In genomic region chr11:96337026-96337425, GRCm38 (mm10) we compare ENCODE assay signal across 22 mouse cellular contexts. TPM values are rescaled to one million over a fixed set of nuclear protein-coding genes. Genes with fewer than 3 reads are reported as not detected.
DNase-seq lines count a peak whose midpoint lies in the region; ATAC-seq and TF ChIP-seq lines count a peak whose summit lies in the region.
"Had no signal": no experiment of that assay in that cellular context is flagged by ENCODE, and none has a peak within 500 bp of the region (broad histone marks: within the 10 kb centered on the region; RNA-seq: fewer than 3 reads in every experiment).

No protein-coding gene starts in this region.

- H3K4me2 ChIP-seq in hindbrain, embryonic 12.5 days (replicated peaks), result peak overlapping the region; percentile 62
- peak overlapping the region; percentile 96 for H3K4me2 ChIP-seq in neural tube, embryonic 13.5 days
- H3K4me2 ChIP-seq: liver, embryonic 15.5 days had no signal

- TF ChIP-seq POLR2A in kidney, adult 2 months (IDR thresholded peaks at IDR 0.05; ENCODE audit: low read depth, low read length), result no peak

- no peak overlapping the region for H3K4me3 ChIP-seq in kidney, adult 2 months (ENCODE audit: insufficient read depth, low read depth, low read length)
- H3K4me3 ChIP-seq in hindbrain, embryonic 12.5 days, result peak overlapping the region; percentile 42
- H3K4me3 ChIP-seq in neural tube, embryonic 13.5 days, result peak overlapping the region; percentile 99
- H3K4me3 ChIP-seq: forebrain, embryonic 10.5 days; heart, embryonic 10.5 days; layer of hippocampus, adult 2 months; liver, embryonic 15.5 days; myocyte had no signal

- H3K36me3 ChIP-seq in kidney, adult 2 months (ENCODE audit: control insufficient read depth, insufficient read depth, low read length), result no peaks in the 10 kb centered on the region
- no peaks in the 10 kb centered on the region for H3K36me3 ChIP-seq in hindbrain, embryonic 12.5 days
- H3K36me3 ChIP-seq in neural tube, embryonic 13.5 days, result peaks cover 29% of the 10 kb centered on the region
- H3K36me3 ChIP-seq: forebrain, embryonic 10.5 days; G1E; heart, embryonic 10.5 days; liver, embryonic 15.5 days had no signal

- H3K27me3 ChIP-seq in kidney, adult 2 months (replicated peaks; ENCODE audit: control insufficient read depth, insufficient read depth, low read length), result no peaks in the 10 kb centered on the region
- peaks cover 98% of the 10 kb centered on the region for H3K27me3 ChIP-seq in hindbrain, embryonic 12.5 days
- H3K27me3 ChIP-seq in neural tube, embryonic 13.5 days, result no peaks in the 10 kb centered on the region

- DNase-seq in kidney, adult 2 months, result no peak
- no peak for DNase-seq in kidney, adult 8-10 months
- DNase-seq in adrenal gland, postnatal 14 days, result peak; percentile 36
- no peak for DNase-seq in urinary bladder, postnatal 14 days (ENCODE audit: low spot score)
- no peak for DNase-seq in frontal cortex, postnatal 25 days (ENCODE audit: low spot score in 2 of 2)
- DNase-seq: cerebellum, adult 9-11 months; heart, postnatal 4 days; retina, postnatal 1 day; thymus, adult 2 months had no signal

- TF ChIP-seq CTCF in kidney, adult 2 months (conservative IDR thresholded peaks at IDR 0.05; ENCODE audit: insufficient read depth, insufficient read length, low read depth, low read length), result no peak

- whole genome bisulfite sequencing in kidney, adult 2 months, result 56% methylated on average over 6 of the region's 6 CpGs
- WGBS in hindbrain, embryonic 12.5 days, result 1% methylated on average over 6 of the region's 6 CpGs
- WGBS in neural tube, embryonic 13.5 days, result 5% methylated on average over 6 of the region's 6 CpGs

- H3K9ac ChIP-seq in hindbrain, embryonic 12.5 days, result peak overlapping the region; percentile 85
- peak overlapping the region; percentile 100 for H3K9ac ChIP-seq in neural tube, embryonic 13.5 days
- H3K9ac ChIP-seq: liver, embryonic 15.5 days had no signal

- H3K4me1 ChIP-seq in kidney, adult 2 months (ENCODE audit: control insufficient read depth, insufficient read depth, low read length), result peaks cover 59% of the 10 kb centered on the region
- peaks cover 8% of the 10 kb centered on the region; the same call in 1 of the 2 replicates for H3K4me1 ChIP-seq in hindbrain, embryonic 12.5 days
- peaks cover 96% of the 10 kb centered on the region for H3K4me1 ChIP-seq in neural tube, embryonic 13.5 days (replicated peaks)
- H3K4me1 ChIP-seq: liver, embryonic 15.5 days had no signal

- H3K27ac ChIP-seq in kidney, adult 2 months (ENCODE audit: insufficient read depth, low read depth, low read length), result peak overlapping the region; percentile 43
- peak overlapping the region; percentile 95 for H3K27ac ChIP-seq in hindbrain, embryonic 12.5 days
- peak overlapping the region; percentile 100 for H3K27ac ChIP-seq in neural tube, embryonic 13.5 days (replicated peaks)
- H3K27ac ChIP-seq: forebrain, embryonic 10.5 days; layer of hippocampus, adult 2 months; liver, embryonic 15.5 days had no signal

- ATAC-seq in hindbrain, embryonic 12.5 days (ENCODE audit: low FRiP score), result no peak
- ATAC-seq in neural tube, embryonic 13.5 days (ENCODE audit: low read depth), result no peak

- H3K9me3 ChIP-seq in hindbrain, embryonic 12.5 days (replicated peaks), result no peaks in the 10 kb centered on the region
- no peaks in the 10 kb centered on the region for H3K9me3 ChIP-seq in neural tube, embryonic 13.5 days
- H3K9me3 ChIP-seq: forebrain, embryonic 10.5 days; G1E; heart, embryonic 10.5 days; liver, embryonic 15.5 days had no signal

RNA-seq across cellular contexts. Expression of gene Hoxb2, which starts 13.3 kb away (rescaled TPM):
- 22.8 and 28.4 TPM in 2 replicates for polyA plus RNA-seq in kidney, adult 2 months (2012; rRNA removed)
- total RNA-seq in adrenal gland, postnatal 14 days (2021), result 18.0 and 19.3 TPM in 2 replicates
- 58.2 and 73.9 TPM in 2 replicates for polyA plus RNA-seq in hindbrain, embryonic 12.5 days (2016; fragmentation: Nextera tagmentation; extraction: Ambion mirVana)
- polyA plus RNA-seq in neural tube, embryonic 13.5 days (2015; fragmentation: Nextera tagmentation; extraction: Ambion mirVana), result 63.0 and 67.1 TPM in 2 replicates
- total RNA-seq: layer of hippocampus, adult 2 months; left cerebral cortex, postnatal 25 days had no signal
- polyA plus RNA-seq: C2C12; forebrain, embryonic 10.5 days; G1E; myocyte had no signal

RNA-seq across cellular contexts. Expression of gene Hoxb3, which starts 13.9 kb away (rescaled TPM):
- polyA plus RNA-seq in kidney, adult 2 months (2012; rRNA removed), result 10.1 and 14.1 TPM in 2 replicates
- 17.1 and 26.0 TPM in 2 replicates for total RNA-seq in adrenal gland, postnatal 14 days (2021)
- polyA plus RNA-seq in hindbrain, embryonic 12.5 days (2016; fragmentation: Nextera tagmentation; extraction: Ambion mirVana), result 15.3 and 19.3 TPM in 2 replicates
- 12.8 and 14.7 TPM in 2 replicates for polyA plus RNA-seq in neural tube, embryonic 13.5 days (2015; fragmentation: Nextera tagmentation; extraction: Ambion mirVana)
- total RNA-seq: layer of hippocampus, adult 2 months; left cerebral cortex, postnatal 25 days had no signal
- polyA plus RNA-seq: C2C12; forebrain, embryonic 10.5 days; myocyte had no signal

RNA-seq across cellular contexts. Expression of gene Hoxb4, which starts 19.0 kb away (rescaled TPM):
- 12.6 and 14.6 TPM in 2 replicates for polyA plus RNA-seq in kidney, adult 2 months (2012; rRNA removed)
- total RNA-seq in adrenal gland, postnatal 14 days (2021), result 14.0 and 15.7 TPM in 2 replicates
- 7.7 and 8.1 TPM in 2 replicates for polyA plus RNA-seq in hindbrain, embryonic 12.5 days (2016; fragmentation: Nextera tagmentation; extraction: Ambion mirVana)
- polyA plus RNA-seq in neural tube, embryonic 13.5 days (2015; fragmentation: Nextera tagmentation; extraction: Ambion mirVana), result 7.5 and 8.7 TPM in 2 replicates
- total RNA-seq: G1E; layer of hippocampus, adult 2 months; left cerebral cortex, postnatal 25 days had no signal
- polyA plus RNA-seq: forebrain, embryonic 10.5 days; myocyte had no signal

RNA-seq across cellular contexts. Expression of gene Hoxb1, which starts 28.5 kb away (rescaled TPM):
- not detected in 2 replicates for polyA plus RNA-seq in kidney, adult 2 months (2012; rRNA removed)
- total RNA-seq in adrenal gland, postnatal 14 days (2021), result not detected in 2 replicates
- polyA plus RNA-seq in hindbrain, embryonic 12.5 days (2016; fragmentation: Nextera tagmentation; extraction: Ambion mirVana), result 0.82 and 2.2 TPM in 2 replicates
- polyA plus RNA-seq in neural tube, embryonic 13.5 days (2015; fragmentation: Nextera tagmentation; extraction: Ambion mirVana), result 1.2 and 1.6 TPM in 2 replicates
- total RNA-seq: gastrocnemius, adult 8-10 months; heart, postnatal 4 days; layer of hippocampus, adult 2 months; left cerebral cortex, postnatal 25 days; megakaryocyte-erythroid progenitor cell, adult 5-6 weeks had no signal
- polyA plus RNA-seq: C2C12; forebrain, embryonic 10.5 days; G1E; liver, embryonic 15.5 days; myocyte; spleen, adult 2 months; thymus, adult 2 months had no signal

RNA-seq across cellular contexts. Expression of gene Hoxb5, which starts 33.9 kb away (rescaled TPM):
- 7.7 and 8.4 TPM in 2 replicates for polyA plus RNA-seq in kidney, adult 2 months (2012; rRNA removed)
- total RNA-seq in adrenal gland, postnatal 14 days (2021), result 17.1 and 18.7 TPM in 2 replicates
- 74.3 and 126 TPM in 2 replicates for polyA plus RNA-seq in hindbrain, embryonic 12.5 days (2016; fragmentation: Nextera tagmentation; extraction: Ambion mirVana)
- 67.1 and 88.3 TPM in 2 replicates for polyA plus RNA-seq in neural tube, embryonic 13.5 days (2015; fragmentation: Nextera tagmentation; extraction: Ambion mirVana)
- total RNA-seq: layer of hippocampus, adult 2 months; left cerebral cortex, postnatal 25 days; megakaryocyte-erythroid progenitor cell, adult 5-6 weeks had no signal
- polyA plus RNA-seq: C2C12; forebrain, embryonic 10.5 days; myocyte had no signal

Comparison
In these comparisons a context has a peak if more than half of its experiments do, and no peak if none do; other contexts are left out.
1. H3K27ac ChIP-seq: peak in every context shown above with its lines; median percentile 100 in neural tube, embryonic 13.5 days; 95 in hindbrain, embryonic 12.5 days; 43 in kidney, adult 2 months.